Mouse (Mus musculus): ENCODE results near the gene Ssbp4. TPM values are rescaled to one million over a fixed set of nuclear protein-coding genes. Genes with fewer than 3 reads are reported as not detected.

Ssbp4 gene
- polyA plus RNA-seq, 1 experiment from 2014 or later: 63.2 TPM

DNA sequence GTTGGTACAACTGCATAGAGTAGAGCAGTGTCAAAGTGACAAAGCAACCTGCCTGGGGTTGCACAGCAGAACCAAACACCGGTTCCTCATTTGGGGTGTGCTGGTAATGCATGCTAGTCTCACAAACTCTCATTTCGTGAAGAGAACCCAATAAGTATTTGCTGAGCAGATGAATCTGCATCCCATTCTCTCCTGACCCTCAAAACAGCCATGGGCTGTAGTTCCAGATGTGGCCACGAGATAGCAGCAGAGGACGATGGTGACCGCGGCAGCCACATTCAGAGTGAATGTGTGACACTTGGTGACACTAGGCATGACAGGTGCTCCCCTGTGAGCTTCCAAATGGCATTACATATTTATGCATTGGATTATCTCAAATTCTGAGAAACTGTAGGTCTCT, 3.2 kb upstream of the Ssbp4 start:
- Histone ChIP-seq H3K9ac (ENCODE audit: low read depth, low read length) (peak overlapping the region; percentile 75), H3K27ac (ENCODE audit: low read length) (peak overlapping the region; percentile 88), H3K4me3 (ENCODE audit: low read length) (peak overlapping the region; percentile 60), H3K9me3 (ENCODE audit: control insufficient read depth, low read length) (no peaks in the 10 kb centered on the region), H3K4me2 (ENCODE audit: low read depth, low read length) (peak overlapping the region; percentile 99), H3K36me3 (ENCODE audit: control insufficient read depth, insufficient read depth, low read length) (no peaks in the 10 kb centered on the region), H3K4me1 (ENCODE audit: control insufficient read depth, insufficient read depth, low read length) (peaks cover 36% of the 10 kb centered on the region), H3K27me3 (replicated peaks; ENCODE audit: control insufficient read depth, insufficient read depth, low read length) (no peaks in the 10 kb centered on the region)
- ATAC-seq: no peak
- under 1% methylated on average over 6 of the region's 6 CpGs for WGBS

DNA sequence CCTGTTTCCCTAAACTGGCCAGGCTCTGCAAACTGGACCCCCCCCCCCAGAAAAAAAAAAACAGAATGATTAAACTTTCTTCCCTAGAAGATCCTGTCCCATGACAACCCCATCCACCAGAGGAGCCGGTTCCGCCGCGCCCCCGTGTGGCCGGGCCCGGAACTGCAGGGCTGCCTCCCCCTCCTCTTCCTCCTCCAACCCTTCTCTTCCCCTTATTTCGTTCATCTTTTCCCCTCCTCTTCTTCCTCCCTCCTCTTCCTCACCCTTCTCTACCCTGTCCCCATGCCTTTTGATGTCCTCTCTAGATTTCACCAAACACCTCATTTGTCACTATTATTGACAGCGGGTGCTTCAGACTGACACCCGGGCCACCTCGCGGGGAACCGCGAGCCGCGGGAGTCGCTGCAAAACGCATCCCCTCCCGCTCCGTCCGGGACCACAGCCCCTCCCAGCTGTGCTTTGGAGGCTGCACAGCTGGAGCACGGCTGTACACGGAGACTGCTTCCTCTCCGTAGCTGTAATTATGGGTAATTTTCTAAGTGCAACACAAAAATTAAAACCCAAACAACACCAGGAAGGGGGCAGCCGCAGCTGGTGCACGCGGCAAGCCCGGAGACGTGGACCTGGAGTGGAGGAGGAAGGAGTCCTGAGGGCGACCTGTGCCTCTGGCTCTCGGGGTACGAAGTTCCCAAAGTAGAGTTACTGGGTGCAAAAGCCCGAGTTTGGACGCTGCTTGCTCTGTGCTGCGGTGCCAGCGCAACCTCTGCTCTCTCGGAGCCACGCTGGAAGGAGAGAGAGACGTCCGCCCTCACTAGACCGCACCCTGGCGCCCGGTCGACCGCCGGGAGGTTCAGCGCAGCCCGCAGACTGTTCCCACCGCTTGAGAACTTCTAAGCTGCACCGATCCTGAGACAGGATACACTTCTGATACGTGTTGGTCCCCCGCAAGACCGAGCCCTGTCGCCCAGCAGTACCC, 2.4 kb upstream of the Ssbp4 start:
- WGBS: under 1% methylated on average over 54 of the region's 54 CpGs
- peak overlapping the region; percentile 89 for H3K9ac ChIP-seq (ENCODE audit: low read depth, low read length)
- H3K4me3 ChIP-seq (ENCODE audit: low read length): peak overlapping the region; percentile 60
- peak overlapping the region; percentile 99 for H3K4me2 ChIP-seq (ENCODE audit: low read depth, low read length)
- H3K27ac ChIP-seq (ENCODE audit: low read length): peak overlapping the region; percentile 99
- no peaks in the 10 kb centered on the region for H3K36me3 ChIP-seq (ENCODE audit: control insufficient read depth, insufficient read depth, low read length)
- peaks cover 40% of the 10 kb centered on the region for H3K4me1 ChIP-seq (ENCODE audit: control insufficient read depth, insufficient read depth, low read length)
- H3K9me3 ChIP-seq (ENCODE audit: control insufficient read depth, low read length): no peaks in the 10 kb centered on the region
- peak; percentile 18 for ATAC-seq
- no peaks in the 10 kb centered on the region for H3K27me3 ChIP-seq (replicated peaks; ENCODE audit: control insufficient read depth, insufficient read depth, low read length)

DNA sequence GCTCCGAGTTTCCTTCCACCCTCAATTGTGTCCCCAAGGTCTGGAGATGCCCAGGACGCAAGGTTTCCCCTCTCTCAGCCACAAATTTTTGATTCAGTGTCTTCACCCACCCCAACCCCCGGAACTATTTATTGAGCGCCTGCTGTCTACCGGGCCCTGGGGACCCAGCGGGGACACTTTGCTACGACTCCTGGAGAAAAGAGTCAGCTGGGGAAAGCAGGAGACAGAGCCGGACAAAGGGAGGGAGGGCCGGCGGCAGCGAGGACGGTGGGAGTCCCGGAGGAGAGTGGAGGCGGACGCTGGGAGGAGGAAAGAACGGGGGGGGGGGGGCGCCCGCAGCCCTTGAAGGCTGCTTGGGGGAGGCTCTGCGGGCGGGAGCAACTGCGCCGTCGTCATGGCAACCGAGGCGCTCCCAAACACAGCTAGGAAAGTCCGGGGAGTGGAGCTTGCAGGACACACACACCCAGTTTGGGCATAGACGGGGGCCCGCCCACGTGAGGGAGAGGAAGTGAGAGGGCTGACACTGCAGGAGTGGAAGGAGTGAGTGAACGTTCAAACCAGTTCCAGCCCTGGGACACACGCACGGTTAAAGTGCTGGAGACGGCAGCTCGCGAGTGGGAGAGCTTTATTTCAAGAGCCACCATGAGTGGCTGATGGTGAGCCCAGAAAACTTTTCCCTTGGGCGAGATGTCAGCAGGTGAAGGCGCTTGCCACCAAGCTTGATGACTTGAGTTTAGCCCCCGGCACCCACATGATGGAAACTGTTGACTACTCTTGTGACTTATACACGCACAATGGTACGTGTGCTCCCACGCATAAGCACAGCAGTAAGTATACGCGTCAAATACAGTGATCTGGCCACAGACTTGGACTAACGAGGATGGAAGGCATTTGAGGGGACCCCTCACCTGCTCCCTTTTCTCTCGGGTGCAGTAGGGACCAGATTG, 1.4 kb upstream of the Ssbp4 start:
- Histone ChIP-seq H3K4me3 (ENCODE audit: low read length) (peak overlapping the region; percentile 60), H3K27ac (ENCODE audit: low read length) (peak overlapping the region; percentile 99), H3K27me3 (replicated peaks; ENCODE audit: control insufficient read depth, insufficient read depth, low read length) (no peaks in the 10 kb centered on the region), H3K4me2 (ENCODE audit: low read depth, low read length) (peak overlapping the region; percentile 99), H3K36me3 (ENCODE audit: control insufficient read depth, insufficient read depth, low read length) (no peaks in the 10 kb centered on the region), H3K9ac (ENCODE audit: low read depth, low read length) (peak overlapping the region; percentile 89), H3K4me1 (ENCODE audit: control insufficient read depth, insufficient read depth, low read length) (peaks cover 40% of the 10 kb centered on the region), H3K9me3 (ENCODE audit: control insufficient read depth, low read length) (no peaks in the 10 kb centered on the region)
- ATAC-seq: peak; percentile 63
- WGBS: under 1% methylated on average over 43 of the region's 45 CpGs

DNA sequence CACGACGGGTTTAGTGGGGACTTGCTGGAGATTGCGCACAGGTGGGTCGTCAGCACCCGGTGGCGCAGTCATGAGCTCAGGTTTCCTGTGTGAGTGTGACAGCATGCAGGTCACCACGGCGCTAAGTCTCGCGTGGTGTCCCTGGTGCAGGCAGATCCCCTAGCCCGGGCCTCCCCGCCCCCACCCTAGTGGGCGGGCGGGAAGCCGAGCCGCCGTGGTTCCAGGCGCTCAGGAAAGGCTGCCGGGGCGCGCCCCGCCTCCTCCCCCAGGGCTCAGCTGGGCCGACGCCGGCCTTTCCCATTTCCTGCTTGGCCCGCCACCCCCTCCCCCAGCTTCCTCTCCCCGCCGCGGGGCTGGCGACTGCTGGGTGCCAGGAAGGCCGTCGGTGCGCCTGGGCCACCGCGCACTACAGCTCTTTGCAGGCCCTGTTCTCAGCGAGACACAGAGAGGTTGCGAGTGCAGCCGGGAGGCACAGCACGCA, 736 bp upstream of the Ssbp4 start:
- no peaks in the 10 kb centered on the region for H3K9me3 ChIP-seq (ENCODE audit: control insufficient read depth, low read length)
- H3K9ac ChIP-seq (ENCODE audit: low read depth, low read length): peak overlapping the region; percentile 89
- H3K36me3 ChIP-seq (ENCODE audit: control insufficient read depth, insufficient read depth, low read length): no peaks in the 10 kb centered on the region
- ATAC-seq: peak; percentile 67
- no peaks in the 10 kb centered on the region for H3K27me3 ChIP-seq (replicated peaks; ENCODE audit: control insufficient read depth, insufficient read depth, low read length)
- peak overlapping the region; percentile 60 for H3K4me3 ChIP-seq (ENCODE audit: low read length)
- peaks cover 40% of the 10 kb centered on the region for H3K4me1 ChIP-seq (ENCODE audit: control insufficient read depth, insufficient read depth, low read length)
- H3K4me2 ChIP-seq (ENCODE audit: low read depth, low read length): peak overlapping the region; percentile 99
- peak overlapping the region; percentile 99 for H3K27ac ChIP-seq (ENCODE audit: low read length)
- WGBS: 1% methylated on average over 34 of the region's 39 CpGs

DNA sequence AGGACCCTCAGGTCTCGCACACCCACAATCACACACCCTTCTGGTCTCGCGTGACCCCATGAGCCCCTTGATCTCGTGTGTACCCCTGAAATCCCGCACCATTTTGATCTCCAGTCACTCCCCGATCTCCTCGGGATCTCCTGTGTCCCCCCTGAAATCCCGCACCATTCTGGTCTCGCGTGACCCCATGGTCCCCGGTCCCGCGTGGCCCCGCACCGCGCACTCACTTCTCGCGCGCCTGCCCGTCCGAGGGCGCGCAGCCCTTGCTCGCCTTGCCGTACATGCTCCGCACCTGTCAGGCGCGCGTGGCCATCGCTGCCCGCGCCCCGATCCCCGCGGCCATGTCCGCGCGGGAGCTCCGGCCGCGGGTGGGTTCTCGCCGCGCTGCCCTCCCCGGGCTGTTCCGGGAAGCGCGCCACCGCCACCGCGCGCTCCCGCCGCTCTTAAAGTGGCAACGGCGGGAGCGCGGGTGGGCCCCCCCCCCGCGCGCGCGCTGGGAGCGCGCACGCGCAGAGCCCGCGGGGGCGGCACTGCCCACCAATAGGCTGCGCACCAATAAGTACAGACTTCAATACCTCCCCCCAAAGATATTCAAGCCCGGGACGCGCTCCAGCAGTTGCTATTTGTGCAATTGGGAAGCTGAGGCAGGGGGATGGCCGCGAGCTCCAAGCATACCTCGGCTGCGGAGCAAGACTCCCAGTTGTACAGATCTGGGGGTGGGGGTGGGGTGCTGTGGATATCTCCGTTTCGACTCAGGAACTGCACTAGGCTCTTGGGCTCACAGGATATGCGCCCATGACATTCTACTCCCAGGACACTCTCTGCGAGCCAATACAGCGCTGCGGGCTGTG, 549 bp downstream of the Ssbp4 start:
- no peak for ATAC-seq
- Histone ChIP-seq H3K9me3 (ENCODE audit: control insufficient read depth, low read length) (no peaks in the 10 kb centered on the region), H3K36me3 (ENCODE audit: control insufficient read depth, insufficient read depth, low read length) (no peaks in the 10 kb centered on the region), H3K9ac (ENCODE audit: low read depth, low read length) (peak overlapping the region; percentile 89), H3K4me2 (ENCODE audit: low read depth, low read length) (peak overlapping the region; percentile 99), H3K27me3 (replicated peaks; ENCODE audit: control insufficient read depth, insufficient read depth, low read length) (no peaks in the 10 kb centered on the region), H3K4me3 (ENCODE audit: low read length) (peak overlapping the region; percentile 83), H3K27ac (ENCODE audit: low read length) (peak overlapping the region; percentile 99), H3K4me1 (ENCODE audit: control insufficient read depth, insufficient read depth, low read length) (peaks cover 36% of the 10 kb centered on the region)
- WGBS: 1% methylated on average over 83 of the region's 84 CpGs

DNA sequence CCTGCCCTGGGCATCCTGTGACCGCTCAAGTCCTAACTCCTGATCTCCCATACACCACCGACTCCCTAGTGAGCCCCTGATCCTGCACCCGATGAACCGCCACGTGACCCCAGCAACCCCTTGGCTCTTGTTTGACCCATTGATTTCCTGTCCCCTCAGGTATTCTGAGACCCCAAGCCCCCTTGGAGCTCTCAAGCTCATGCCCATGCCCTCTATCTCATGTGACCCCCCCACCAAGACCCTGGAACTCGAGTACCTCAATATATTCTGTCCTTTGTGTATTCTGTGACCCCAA, 1.1 kb downstream of the Ssbp4 start:
- H3K4me1 ChIP-seq (ENCODE audit: control insufficient read depth, insufficient read depth, low read length): peaks cover 36% of the 10 kb centered on the region
- H3K4me3 ChIP-seq (ENCODE audit: low read length): peak overlapping the region; percentile 83
- WGBS: 22% methylated on average over 6 of the region's 6 CpGs
- H3K9me3 ChIP-seq (ENCODE audit: control insufficient read depth, low read length): no peaks in the 10 kb centered on the region
- H3K27ac ChIP-seq (ENCODE audit: low read length): peak overlapping the region; percentile 76
- no peaks in the 10 kb centered on the region for H3K27me3 ChIP-seq (replicated peaks; ENCODE audit: control insufficient read depth, insufficient read depth, low read length)
- ATAC-seq: no peak
- H3K36me3 ChIP-seq (ENCODE audit: control insufficient read depth, insufficient read depth, low read length): no peaks in the 10 kb centered on the region
- peak overlapping the region; percentile 89 for H3K9ac ChIP-seq (ENCODE audit: low read depth, low read length)
- peak overlapping the region; percentile 99 for H3K4me2 ChIP-seq (ENCODE audit: low read depth, low read length)

DNA sequence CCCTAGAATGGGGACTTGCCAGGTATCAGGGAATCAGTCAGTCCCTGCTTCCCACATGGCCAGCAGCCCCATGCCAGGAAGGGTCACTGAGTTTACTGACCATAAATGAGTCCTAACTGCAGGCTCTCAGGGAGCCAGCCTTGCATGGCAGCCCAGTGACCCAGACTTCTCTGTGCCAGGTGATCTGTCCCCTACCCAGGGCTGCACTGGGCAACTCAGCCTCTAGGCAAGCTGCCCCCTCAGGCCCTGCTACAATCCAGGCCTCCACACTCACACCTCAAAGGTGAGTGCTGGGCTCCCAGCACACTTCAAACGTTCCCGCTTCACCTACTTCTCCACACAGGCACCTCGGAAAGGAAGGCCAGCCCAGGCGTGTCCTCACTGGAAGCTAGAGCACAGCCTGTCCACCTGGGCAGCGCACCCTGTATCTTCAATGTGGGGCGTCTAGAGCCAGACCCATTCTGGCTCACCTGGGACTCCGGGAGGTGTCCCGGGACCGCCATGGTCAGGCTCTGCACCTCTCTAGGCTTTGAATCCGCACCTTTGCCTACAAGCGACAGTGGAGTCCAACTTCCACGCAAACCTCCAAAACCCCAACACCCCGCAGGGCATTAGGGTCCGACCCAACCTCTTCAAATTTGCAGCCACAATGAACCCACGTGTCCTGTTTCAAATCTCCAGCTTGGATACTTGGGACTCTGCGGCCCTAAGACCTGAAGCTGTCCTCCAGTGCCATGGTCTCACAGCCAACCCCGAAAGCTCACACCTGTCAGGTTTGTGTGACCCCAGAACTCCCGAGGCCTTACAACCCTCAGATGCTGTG, 1.7 kb downstream of the Ssbp4 start:
- Histone ChIP-seq H3K36me3 (ENCODE audit: control insufficient read depth, insufficient read depth, low read length) (no peaks in the 10 kb centered on the region), H3K9ac (ENCODE audit: low read depth, low read length) (peak overlapping the region; percentile 89), H3K4me1 (ENCODE audit: control insufficient read depth, insufficient read depth, low read length) (peaks cover 36% of the 10 kb centered on the region), H3K4me2 (ENCODE audit: low read depth, low read length) (peak overlapping the region; percentile 99), H3K27me3 (replicated peaks; ENCODE audit: control insufficient read depth, insufficient read depth, low read length) (no peaks in the 10 kb centered on the region), H3K27ac (ENCODE audit: low read length) (no peak overlapping the region), H3K9me3 (ENCODE audit: control insufficient read depth, low read length) (no peaks in the 10 kb centered on the region), H3K4me3 (ENCODE audit: low read length) (peak overlapping the region; percentile 83)
- 64% methylated on average over 18 of the region's 18 CpGs for WGBS
- ATAC-seq: no peak

Measured in intestine, embryonic 16.5 days (tissue).